9 mouse cellular contexts compared by ENCODE assay signal in genomic region chr15:83857129-83857528, GRCm38 (mm10).
A peak's percentile ranks its signal among the peaks of the same experiment; 100 is the strongest.
DNase-seq lines count a peak whose midpoint lies in the region; ATAC-seq lines count a peak whose summit lies in the region.
"Had no signal": no experiment of that assay in that cellular context is flagged by ENCODE, and none has a peak within 500 bp of the region (broad histone marks: within the 10 kb centered on the region; RNA-seq: fewer than 3 reads in every experiment).

No protein-coding gene starts in this region.

- H3K27ac ChIP-seq in hindbrain, embryonic 14.5 days = no peak overlapping the region
- no peak overlapping the region for H3K27ac ChIP-seq in hindbrain, embryonic 12.5 days
- H3K27ac ChIP-seq: limb, embryonic 13.5 days had no signal

- ATAC-seq in hindbrain, embryonic 14.5 days (ENCODE audit: low FRiP score) = no peak
- ATAC-seq in hindbrain, embryonic 12.5 days (ENCODE audit: low FRiP score) = no peak

- no peak overlapping the region for H3K4me3 ChIP-seq in hindbrain, embryonic 14.5 days (replicated peaks; ENCODE audit: low read length)
- H3K4me3 ChIP-seq in hindbrain, embryonic 12.5 days = no peak overlapping the region
- H3K4me3 ChIP-seq: limb, embryonic 13.5 days had no signal

- no peaks in the 10 kb centered on the region for H3K27me3 ChIP-seq in hindbrain, embryonic 14.5 days (ENCODE audit: control insufficient read depth, insufficient read depth, low read length)
- H3K27me3 ChIP-seq in hindbrain, embryonic 12.5 days = no peaks in the 10 kb centered on the region
- H3K27me3 ChIP-seq: limb, embryonic 13.5 days had no signal

- DNase-seq in hindbrain, embryonic 14.5 days (ENCODE audit: low spot score) = peak; percentile 78
- DNase-seq in NIH3T3 (ENCODE audit: low read depth) = peak; percentile 68
- DNase-seq in cerebellum, postnatal 14 days = peak; percentile 74 to 82
- peak; percentile 64 for DNase-seq in gastrocnemius, adult 18-20 months (ENCODE audit: low spot score)
- peak; percentile 3 for DNase-seq in large intestine, adult 2 months (ENCODE audit: low read depth, low spot score)
- DNase-seq in lung, postnatal 25 days (ENCODE audit: low spot score) = peak; percentile 42
- DNase-seq in thymus, postnatal 14 days = peak; percentile 23

- no peaks in the 10 kb centered on the region for H3K9me3 ChIP-seq in hindbrain, embryonic 14.5 days (ENCODE audit: control insufficient read depth, low read length)
- no peaks in the 10 kb centered on the region for H3K9me3 ChIP-seq in hindbrain, embryonic 12.5 days (replicated peaks)
- H3K9me3 ChIP-seq: limb, embryonic 13.5 days had no signal

- 20% methylated on average over 8 of the region's 8 CpGs for WGBS in hindbrain, embryonic 14.5 days
- 18% methylated on average over 8 of the region's 8 CpGs for WGBS in hindbrain, embryonic 12.5 days
- 16% methylated on average over 8 of the region's 8 CpGs for WGBS in large intestine, adult 2 months

- H3K4me1 ChIP-seq in hindbrain, embryonic 14.5 days (replicated peaks; ENCODE audit: control insufficient read depth, insufficient read depth, low read length) = no peaks in the 10 kb centered on the region
- no peaks in the 10 kb centered on the region for H3K4me1 ChIP-seq in hindbrain, embryonic 12.5 days
- H3K4me1 ChIP-seq: limb, embryonic 13.5 days had no signal

- H3K9ac ChIP-seq in hindbrain, embryonic 14.5 days = no peak overlapping the region
- H3K9ac ChIP-seq in hindbrain, embryonic 12.5 days = no peak overlapping the region
- H3K9ac ChIP-seq: limb, embryonic 13.5 days had no signal

- no peak overlapping the region for H3K4me2 ChIP-seq in hindbrain, embryonic 14.5 days (replicated peaks)
- no peak overlapping the region for H3K4me2 ChIP-seq in hindbrain, embryonic 12.5 days (replicated peaks)
- H3K4me2 ChIP-seq: limb, embryonic 13.5 days had no signal

- H3K36me3 ChIP-seq in hindbrain, embryonic 14.5 days (replicated peaks; ENCODE audit: control insufficient read depth, insufficient read depth) = no peaks in the 10 kb centered on the region
- H3K36me3 ChIP-seq in hindbrain, embryonic 12.5 days = no peaks in the 10 kb centered on the region
- H3K36me3 ChIP-seq: limb, embryonic 13.5 days had no signal

Comparison
In these comparisons a context has a peak if more than half of its experiments do, and no peak if none do; other contexts are left out.
1. DNase-seq: peak in every context shown above with its lines; median percentile 78 in hindbrain, embryonic 14.5 days; 78 in cerebellum, postnatal 14 days; 68 in NIH3T3; 64 in gastrocnemius, adult 18-20 months; 42 in lung, postnatal 25 days; 23 in thymus, postnatal 14 days; 3 in large intestine, adult 2 months.